Mouse (Mus musculus) megakaryocyte, embryonic 14.5 days (primary cell): ENCODE results near the gene Ctso.

Source experiments
- FLI1 ChIP-seq: IDR thresholded peaks from 2 replicates; pipeline ENCODE4 v1.6.1; 2012; ENCODE audit warnings: low read length, inconsistent platforms, mixed read lengths
- GATA1 ChIP-seq: IDR thresholded peaks from 3 replicates; pipeline ENCODE4 v1.6.1; 2012; ENCODE audit warnings: mixed read lengths, low read length, inconsistent platforms, borderline replicate concordance

GRCm38 (mm10) chr3:81938924-81939323 lies 6.5 kb downstream of the Ctso start:
- TF ChIP-seq GATA1 = no peak
- no peak for TF ChIP-seq FLI1
